ENCODE assay signal across 8 mouse cellular contexts in the genomic region with DNA sequence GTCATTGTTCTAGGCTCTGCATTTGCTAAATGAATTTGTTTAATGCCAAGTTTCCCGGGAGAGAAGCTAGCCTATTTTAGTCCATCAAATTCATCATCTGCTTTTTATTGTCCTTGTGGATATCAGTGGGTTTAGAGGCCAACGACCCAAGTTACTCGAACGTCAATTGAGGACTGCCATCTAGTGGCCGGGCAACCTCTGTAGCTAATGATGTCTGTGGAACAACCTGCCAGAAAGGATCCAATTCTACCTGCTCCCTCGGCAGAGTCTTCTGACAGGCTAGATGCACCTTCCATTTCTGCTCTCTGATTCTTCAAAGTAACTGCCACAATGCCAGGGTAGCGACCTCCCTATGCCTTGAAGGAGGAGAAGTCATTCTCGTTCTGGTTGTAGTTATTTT.
A peak's percentile ranks its signal among the peaks of the same experiment; 100 is the strongest.
DNase-seq lines count a peak whose midpoint lies in the region; ATAC-seq and TF ChIP-seq lines count a peak whose summit lies in the region.

No protein-coding gene starts in this region.

- no peak overlapping the region for H3K9ac ChIP-seq in MEL (ENCODE audit: control insufficient read depth, low read depth, low read length, poor library complexity, severe bottlenecking)
- H3K9ac ChIP-seq in forebrain, embryonic 15.5 days (replicated peaks): no peak overlapping the region

- peak overlapping the region in 1 of 2 experiments; percentile 16; a peak in 1 of 4 replicates for H3K4me3 ChIP-seq in MEL (ENCODE audit: control insufficient read depth in 1 of 2, insufficient read depth in 1 of 2, low read depth in 2 of 2, low read length in 2 of 2)
- H3K4me3 ChIP-seq in forebrain, embryonic 15.5 days: no peak overlapping the region
- H3K4me3 ChIP-seq in left cerebral cortex, adult 2 months: no peak overlapping the region
- no peak overlapping the region for H3K4me3 ChIP-seq in midbrain, embryonic 10.5 days

- peak; percentile 71 for DNase-seq in MEL (ENCODE audit: low read depth, low spot score)
- peak; percentile 74 for DNase-seq in brain, adult 2 months (ENCODE audit: low read depth, low spot score)
- DNase-seq in hindlimb bud, embryonic 11.5 days (ENCODE audit: extremely low spot score, low read depth, low spot score): peak; percentile 52
- DNase-seq in left cerebral cortex, adult 2 months (ENCODE audit: extremely low spot score in 1 of 2, low spot score in 2 of 2): peak; percentile 63 to 72
- peak; percentile 81 for DNase-seq in midbrain, embryonic 10.5 days (ENCODE audit: low spot score)
- peak; percentile 24 to 38 for DNase-seq in right cerebral cortex, postnatal 36 days (ENCODE audit: low spot score in 2 of 2)

- no peaks in the 10 kb centered on the region for H3K36me3 ChIP-seq in MEL (ENCODE audit: control insufficient read depth in 1 of 2, insufficient read depth in 2 of 2, low read length in 2 of 2)
- no peaks in the 10 kb centered on the region for H3K36me3 ChIP-seq in forebrain, embryonic 15.5 days
- H3K36me3 ChIP-seq in midbrain, embryonic 10.5 days: no peaks in the 10 kb centered on the region

- 8% methylated on average over 8 of the region's 8 CpGs for WGBS in forebrain, embryonic 15.5 days
- 9% methylated on average over 8 of the region's 8 CpGs for WGBS in midbrain, embryonic 10.5 days

- intact Hi-C loops in left cerebral cortex, adult 2 months (cut with DNase I): loop anchor here (1.0 to 5.0 kb wide), 2 partner anchors 232 to 456 kb away; a partner anchor contains a TSS

- ATAC-seq in forebrain, embryonic 15.5 days (replicated peaks): peak; percentile 39; the same call in 1 of the 2 replicates
- ATAC-seq in erythroid progenitor cell, adult 5-6 weeks (replicated peaks; ENCODE audit: low FRiP score, poor library complexity, severe bottlenecking): no peak

- no peak for TF ChIP-seq EP300 in MEL (IDR thresholded peaks at IDR 0.05; ENCODE audit: low read depth in 1 of 2, low read length in 2 of 2)

- H3K79me2 ChIP-seq in MEL (ENCODE audit: control insufficient read depth, insufficient read depth, low read length, poor library complexity): no peaks in the 10 kb centered on the region

- no peak overlapping the region for H3K27ac ChIP-seq in MEL (ENCODE audit: control insufficient read depth, low read depth, low read length)
- H3K27ac ChIP-seq in forebrain, embryonic 15.5 days (replicated peaks): no peak overlapping the region
- no peak overlapping the region for H3K27ac ChIP-seq in left cerebral cortex, adult 2 months
- peak overlapping the region; percentile 74 for H3K27ac ChIP-seq in midbrain, embryonic 10.5 days (replicated peaks)

- peaks cover 0 to 4% of the 10 kb centered on the region in 2 experiments; a peak in 2 of 4 replicates for H3K27me3 ChIP-seq in MEL (ENCODE audit: control insufficient read depth in 1 of 2, insufficient read depth in 2 of 2, low read length in 2 of 2)
- H3K27me3 ChIP-seq in forebrain, embryonic 15.5 days: no peaks in the 10 kb centered on the region
- H3K27me3 ChIP-seq in midbrain, embryonic 10.5 days (ENCODE audit: low read depth, poor library complexity, severe bottlenecking): no peaks in the 10 kb centered on the region

- TF ChIP-seq RAD21 in MEL (IDR thresholded peaks at IDR 0.05; ENCODE audit: low read depth, low read length): peak; percentile 92

- no peaks in the 10 kb centered on the region for H3K9me3 ChIP-seq in MEL (replicated peaks; ENCODE audit: insufficient read depth, low read length)
- no peaks in the 10 kb centered on the region for H3K9me3 ChIP-seq in forebrain, embryonic 15.5 days
- H3K9me3 ChIP-seq in midbrain, embryonic 10.5 days (replicated peaks): peaks cover 9% of the 10 kb centered on the region; the same call in 1 of the 2 replicates

- peak; percentile 65 to 92 (median 87) for TF ChIP-seq CTCF in MEL (IDR thresholded peaks at IDR 0.05 in 2 of 3, conservative IDR thresholded peaks at IDR 0.05 in 1 of 3; ENCODE audit: control insufficient read depth in 1 of 3, insufficient read depth in 1 of 3, low read depth in 2 of 3, low read length in 3 of 3, poor library complexity in 1 of 3, severe bottlenecking in 1 of 3)
- peak; percentile 82 for TF ChIP-seq CTCF in left cerebral cortex, adult 2 months (IDR thresholded peaks at IDR 0.05)

- TF ChIP-seq POLR2A in MEL (IDR thresholded peaks at IDR 0.05; ENCODE audit: control insufficient read depth in 1 of 2, insufficient read depth in 1 of 2, low read depth in 1 of 2, low read length in 2 of 2, poor library complexity in 1 of 2): no peak

- no peak overlapping the region for H3K4me2 ChIP-seq in forebrain, embryonic 15.5 days (replicated peaks)

- peaks cover 0 to 2% of the 10 kb centered on the region in 2 experiments; a peak in 1 of 4 replicates for H3K4me1 ChIP-seq in MEL (ENCODE audit: control insufficient read depth in 1 of 2, insufficient read depth in 2 of 2, low read length in 2 of 2)
- no peaks in the 10 kb centered on the region for H3K4me1 ChIP-seq in forebrain, embryonic 15.5 days
- H3K4me1 ChIP-seq in midbrain, embryonic 10.5 days: peaks cover 34% of the 10 kb centered on the region

TF ChIP-seq in MEL, 35 proteins besides CTCF, POLR2A, EP300 and RAD21:
- TF ChIP-seq CHD2 (IDR thresholded peaks at IDR 0.05; ENCODE audit: low read length) (no peak), SMC3 (IDR thresholded peaks at IDR 0.05; ENCODE audit: low read depth, low read length) (peak; percentile 88), ZC3H11A (IDR thresholded peaks at IDR 0.05; ENCODE audit: low read depth, low read length) (peak; percentile 88), MXI1 (IDR thresholded peaks at IDR 0.05; ENCODE audit: low read depth, low read length) (no peak), BHLHE40 (IDR thresholded peaks at IDR 0.05; ENCODE audit: borderline replicate concordance, low read depth, low read length) (no peak), TCF12 (IDR thresholded peaks at IDR 0.05; ENCODE audit: low read depth, low read length) (no peak), ZNF384 (IDR thresholded peaks at IDR 0.05; ENCODE audit: low read depth, low read length) (no peak), GABPA (IDR thresholded peaks at IDR 0.05; ENCODE audit: low read depth, low read length) (no peak), TAL1 (IDR thresholded peaks at IDR 0.05; ENCODE audit: low read length) (no peak), GATA1 (IDR thresholded peaks at IDR 0.05; ENCODE audit: low read depth, low read length) (no peak), KAT2A (conservative IDR thresholded peaks at IDR 0.05; ENCODE audit: low read depth, low read length) (no peak), TBP (IDR thresholded peaks at IDR 0.05; ENCODE audit: low read depth, low read length) (no peak), POLR2AphosphoS5 (IDR thresholded peaks at IDR 0.05; ENCODE audit: borderline replicate concordance, low read depth, low read length) (no peak), CHD1 (IDR thresholded peaks at IDR 0.05; ENCODE audit: low read depth, low read length) (no peak), ZMIZ1 (IDR thresholded peaks at IDR 0.05; ENCODE audit: low read depth, low read length) (no peak), NELFE (IDR thresholded peaks at IDR 0.05; ENCODE audit: low read depth, low read length) (no peak)

Comparison
In these comparisons a context has a peak if more than half of its experiments do, and no peak if none do; other contexts are left out.
1. DNase-seq: peak in every context shown above with its lines; median percentile 81 in midbrain, embryonic 10.5 days; 74 in brain, adult 2 months; 71 in MEL; 68 in left cerebral cortex, adult 2 months; 52 in hindlimb bud, embryonic 11.5 days; 31 in right cerebral cortex, postnatal 36 days.